Mouse (Mus musculus) bone marrow macrophage, adult 2 months (primary cell): ENCODE data around the gene Zfyve9.

Source experiments
- CTCF ChIP-seq: IDR thresholded peaks from 2 replicates; pipeline ENCODE4 v1.5.1; 2012; ENCODE audit warnings: low read depth, mild to moderate bottlenecking, low read length, moderate library complexity
- POLR2A ChIP-seq: IDR thresholded peaks from 2 replicates; pipeline ENCODE4 v1.6.1; 2012; ENCODE audit warnings: mild to moderate bottlenecking, low read depth, low read length, borderline replicate concordance

DNA sequence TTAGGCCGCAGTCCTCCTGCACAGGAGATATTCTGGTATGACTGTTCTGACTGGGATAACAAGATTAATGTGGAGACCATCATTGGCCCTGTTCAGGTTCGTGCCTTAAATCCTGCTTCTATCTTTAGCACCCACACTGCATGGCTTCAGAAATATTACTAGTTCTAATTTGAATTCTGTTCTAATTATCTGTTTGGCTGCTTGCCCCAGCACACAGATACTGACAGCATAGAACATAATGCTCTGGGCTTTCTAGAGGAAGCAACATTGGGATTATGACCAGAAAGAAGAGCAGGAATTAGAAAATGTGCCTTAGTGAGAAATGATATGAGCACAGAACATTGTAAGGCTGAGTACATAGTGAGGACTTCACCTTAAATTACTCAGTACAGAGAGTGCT, 187.2 kb downstream of the Zfyve9 start:
- TF ChIP-seq CTCF (no peak), POLR2A (no peak)
